Mouse (Mus musculus): ENCODE data around the gene Rnf130. TPM values are rescaled to one million over a fixed set of nuclear protein-coding genes. Genes with fewer than 3 reads are reported as not detected.

The Rnf130 gene
- polyA plus RNA-seq, 1 experiment from 2014 or later: 80.0 TPM

DNA sequence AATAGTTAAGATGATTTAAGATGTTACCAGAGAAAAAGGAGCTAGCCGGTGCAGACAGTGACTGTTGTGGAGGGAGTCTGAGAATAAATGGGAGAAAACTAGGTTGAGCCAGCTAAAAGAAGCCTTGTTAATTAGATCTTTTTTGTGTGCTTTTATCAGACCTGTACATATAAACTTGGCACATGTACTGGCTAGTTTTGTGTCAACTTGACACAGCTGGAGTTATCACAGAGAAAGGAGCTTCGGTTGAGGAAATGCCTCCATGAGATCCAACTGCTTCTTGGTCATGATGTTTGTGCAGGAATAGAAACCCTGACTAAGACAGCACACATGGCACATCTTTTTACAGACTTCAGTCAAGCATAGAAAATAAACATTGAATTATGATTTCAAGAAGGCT lies 32.6 kb downstream of the Rnf130 start:
- WGBS: 83% methylated on average over 2 of the region's 2 CpGs
- H3K36me3 ChIP-seq (ENCODE audit: control insufficient read depth, insufficient read depth, low read length): no peaks in the 10 kb centered on the region
- no peaks in the 10 kb centered on the region for H3K9me3 ChIP-seq (ENCODE audit: control insufficient read depth, low read length)
- H3K27me3 ChIP-seq (ENCODE audit: control insufficient read depth, insufficient read depth, low read length): no peaks in the 10 kb centered on the region
- no peaks in the 10 kb centered on the region for H3K4me1 ChIP-seq (ENCODE audit: control insufficient read depth, insufficient read depth, low read length)
- H3K9ac ChIP-seq (ENCODE audit: low read length): no peak overlapping the region
- ATAC-seq (ENCODE audit: insufficient read depth, low FRiP score, low TSS enrichment) (no peak), DNase-seq (ENCODE audit: low spot score) (no peak)
- H3K27ac ChIP-seq (ENCODE audit: low read depth, low read length): no peak overlapping the region
- H3K4me3 ChIP-seq (ENCODE audit: low read depth, low read length): no peak overlapping the region
- no peak overlapping the region for H3K4me2 ChIP-seq (ENCODE audit: low read depth)

DNA sequence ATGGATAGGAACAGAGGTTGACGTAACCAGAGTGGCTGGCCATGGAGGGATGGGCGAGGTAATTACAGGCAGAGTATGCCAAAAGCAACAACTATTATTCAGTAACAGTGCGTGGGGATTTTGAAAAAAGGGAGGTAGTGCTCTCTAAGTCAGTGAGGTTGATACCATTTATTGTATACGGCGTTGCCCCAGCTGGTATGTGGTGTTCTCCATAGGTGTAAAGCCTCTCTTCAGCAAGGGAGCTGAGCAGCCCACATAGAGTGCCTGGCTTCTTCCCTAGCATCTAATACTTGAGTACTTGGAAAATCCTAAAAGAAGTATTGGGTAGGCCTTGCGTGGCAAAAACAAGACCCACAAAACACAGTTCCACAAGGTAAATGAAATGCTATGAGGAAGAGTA lies 33.1 kb downstream of the Rnf130 start:
- WGBS: 95% methylated on average over 6 of the region's 6 CpGs
- Histone ChIP-seq H3K9me3 (ENCODE audit: control insufficient read depth, low read length) (no peaks in the 10 kb centered on the region), H3K9ac (ENCODE audit: low read length) (no peak overlapping the region), H3K4me1 (ENCODE audit: control insufficient read depth, insufficient read depth, low read length) (no peaks in the 10 kb centered on the region), H3K4me2 (ENCODE audit: low read depth) (no peak overlapping the region), H3K36me3 (ENCODE audit: control insufficient read depth, insufficient read depth, low read length) (no peaks in the 10 kb centered on the region), H3K27ac (ENCODE audit: low read depth, low read length) (no peak overlapping the region), H3K4me3 (ENCODE audit: low read depth, low read length) (no peak overlapping the region), H3K27me3 (ENCODE audit: control insufficient read depth, insufficient read depth, low read length) (no peaks in the 10 kb centered on the region)
- DNase-seq (ENCODE audit: low spot score) (no peak), ATAC-seq (ENCODE audit: insufficient read depth, low FRiP score, low TSS enrichment) (no peak)

GRCm38 (mm10) chr11:50059045-50059444 lies 33.9 kb downstream of the Rnf130 start:
- 98% methylated on average over 6 of the region's 6 CpGs for WGBS
- Histone ChIP-seq H3K9ac (ENCODE audit: low read length) (no peak overlapping the region), H3K27ac (ENCODE audit: low read depth, low read length) (no peak overlapping the region), H3K27me3 (ENCODE audit: control insufficient read depth, insufficient read depth, low read length) (no peaks in the 10 kb centered on the region), H3K36me3 (ENCODE audit: control insufficient read depth, insufficient read depth, low read length) (no peaks in the 10 kb centered on the region), H3K4me2 (ENCODE audit: low read depth) (no peak overlapping the region), H3K4me3 (ENCODE audit: low read depth, low read length) (no peak overlapping the region), H3K4me1 (ENCODE audit: control insufficient read depth, insufficient read depth, low read length) (no peaks in the 10 kb centered on the region), H3K9me3 (ENCODE audit: control insufficient read depth, low read length) (no peaks in the 10 kb centered on the region)
- DNase-seq (ENCODE audit: low spot score): no peak
- ATAC-seq (ENCODE audit: insufficient read depth, low FRiP score, low TSS enrichment): no peak

DNA sequence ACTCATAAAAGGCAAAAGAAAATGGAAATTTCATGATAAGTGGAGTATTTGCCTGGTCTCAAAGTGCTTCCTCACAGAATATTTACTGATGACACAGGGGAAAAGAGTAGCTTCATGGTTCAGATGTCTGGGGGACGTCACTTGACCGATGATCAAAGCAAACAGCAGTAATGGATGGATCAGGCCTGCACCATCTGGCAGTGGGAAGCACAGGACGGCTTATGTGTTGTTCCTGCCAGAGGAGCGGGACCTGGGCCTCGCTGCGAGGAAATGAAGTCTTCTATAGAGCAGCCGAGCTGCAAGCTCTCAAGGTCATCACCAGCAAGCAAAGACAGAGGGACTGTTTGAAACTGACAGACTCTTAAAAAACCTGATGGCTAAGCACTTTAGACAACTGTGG lies 37.0 kb downstream of the Rnf130 start:
- WGBS: 41% methylated on average over 7 of the region's 7 CpGs
- H3K27me3 ChIP-seq (ENCODE audit: control insufficient read depth, insufficient read depth, low read length): no peaks in the 10 kb centered on the region
- no peaks in the 10 kb centered on the region for H3K9me3 ChIP-seq (ENCODE audit: control insufficient read depth, low read length)
- no peak overlapping the region for H3K27ac ChIP-seq (ENCODE audit: low read depth, low read length)
- no peak overlapping the region for H3K9ac ChIP-seq (ENCODE audit: low read length)
- H3K4me3 ChIP-seq (ENCODE audit: low read depth, low read length): no peak overlapping the region
- H3K36me3 ChIP-seq (ENCODE audit: control insufficient read depth, insufficient read depth, low read length): no peaks in the 10 kb centered on the region
- H3K4me2 ChIP-seq (ENCODE audit: low read depth): no peak overlapping the region
- no peaks in the 10 kb centered on the region for H3K4me1 ChIP-seq (ENCODE audit: control insufficient read depth, insufficient read depth, low read length)
- DNase-seq (ENCODE audit: low spot score) (peak; percentile 52), ATAC-seq (ENCODE audit: insufficient read depth, low FRiP score, low TSS enrichment) (no peak)

DNA sequence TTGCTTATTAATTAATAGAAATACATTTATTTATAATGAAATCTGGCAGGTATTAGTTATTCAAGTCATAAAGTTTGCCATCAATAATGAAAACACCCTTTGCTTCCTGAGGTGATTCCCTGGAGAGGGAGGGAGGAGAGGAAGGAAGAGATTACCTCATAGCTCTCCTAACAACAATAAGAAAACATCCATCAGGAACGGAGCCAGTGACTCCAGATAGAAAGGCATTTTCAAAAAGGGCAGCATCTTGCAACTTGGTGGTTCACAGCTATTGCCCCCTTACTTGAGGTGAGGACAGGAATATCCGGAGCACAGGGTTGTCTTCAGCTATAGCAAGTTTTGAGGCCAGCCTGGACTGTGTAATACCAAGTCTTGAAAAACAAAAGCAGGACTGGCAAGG lies 40.9 kb downstream of the Rnf130 start:
- H3K9ac ChIP-seq (ENCODE audit: low read length): no peak overlapping the region
- 81% methylated on average over 2 of the region's 2 CpGs for whole genome bisulfite sequencing
- ATAC-seq (ENCODE audit: insufficient read depth, low FRiP score, low TSS enrichment) (no peak), DNase-seq (ENCODE audit: low spot score) (no peak)
- no peaks in the 10 kb centered on the region for H3K36me3 ChIP-seq (ENCODE audit: control insufficient read depth, insufficient read depth, low read length)
- no peaks in the 10 kb centered on the region for H3K4me1 ChIP-seq (ENCODE audit: control insufficient read depth, insufficient read depth, low read length)
- no peak overlapping the region for H3K4me3 ChIP-seq (ENCODE audit: low read depth, low read length)
- no peak overlapping the region for H3K27ac ChIP-seq (ENCODE audit: low read depth, low read length)
- no peaks in the 10 kb centered on the region for H3K27me3 ChIP-seq (ENCODE audit: control insufficient read depth, insufficient read depth, low read length)
- no peaks in the 10 kb centered on the region for H3K9me3 ChIP-seq (ENCODE audit: control insufficient read depth, low read length)
- no peak overlapping the region for H3K4me2 ChIP-seq (ENCODE audit: low read depth)

- DNase-seq (ENCODE audit: low spot score): no peak
- WGBS: 93% methylated on average over 10 of the region's 10 CpGs
- no peaks in the 10 kb centered on the region for H3K36me3 ChIP-seq (ENCODE audit: control insufficient read depth, insufficient read depth, low read length)
- ATAC-seq (ENCODE audit: insufficient read depth, low FRiP score, low TSS enrichment): no peak
- H3K9ac ChIP-seq (ENCODE audit: low read length): no peak overlapping the region
- H3K9me3 ChIP-seq (ENCODE audit: control insufficient read depth, low read length): no peaks in the 10 kb centered on the region
- no peaks in the 10 kb centered on the region for H3K4me1 ChIP-seq (ENCODE audit: control insufficient read depth, insufficient read depth, low read length)
- H3K4me2 ChIP-seq (ENCODE audit: low read depth): no peak overlapping the region
- H3K27me3 ChIP-seq (ENCODE audit: control insufficient read depth, insufficient read depth, low read length): no peaks in the 10 kb centered on the region
- H3K4me3 ChIP-seq (ENCODE audit: low read depth, low read length): no peak overlapping the region
- no peak overlapping the region for H3K27ac ChIP-seq (ENCODE audit: low read depth, low read length)
Observed at GRCm38 (mm10) chr11:50073830-50074229, 48.7 kb downstream of the Rnf130 start.

DNA sequence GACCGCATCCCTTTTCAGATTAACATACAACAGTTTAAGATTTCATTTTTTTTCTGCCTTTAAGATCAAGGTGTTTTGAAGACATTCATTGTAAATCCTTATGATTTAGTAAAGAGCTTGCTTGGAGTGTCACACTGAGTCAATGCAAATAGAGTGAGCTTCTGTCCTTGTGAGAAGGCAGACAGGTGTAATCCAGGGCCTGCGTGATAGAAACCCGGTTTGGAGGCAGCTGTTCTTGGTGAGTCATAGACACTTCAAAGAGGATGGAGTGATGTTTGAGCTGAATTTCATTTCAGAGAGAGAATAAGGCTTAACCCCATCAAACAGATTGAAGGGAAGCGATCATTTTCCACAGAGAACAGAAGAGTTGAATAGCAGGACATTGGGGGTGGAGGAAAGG lies 51.6 kb downstream of the Rnf130 start:
- no peak overlapping the region for H3K27ac ChIP-seq (ENCODE audit: low read depth, low read length)
- no peak overlapping the region for H3K4me3 ChIP-seq (ENCODE audit: low read depth, low read length)
- ATAC-seq (ENCODE audit: insufficient read depth, low FRiP score, low TSS enrichment): no peak
- H3K9ac ChIP-seq (ENCODE audit: low read length): no peak overlapping the region
- no peaks in the 10 kb centered on the region for H3K9me3 ChIP-seq (ENCODE audit: control insufficient read depth, low read length)
- H3K36me3 ChIP-seq (ENCODE audit: control insufficient read depth, insufficient read depth, low read length): no peaks in the 10 kb centered on the region
- H3K4me2 ChIP-seq (ENCODE audit: low read depth): no peak overlapping the region
- H3K27me3 ChIP-seq (ENCODE audit: control insufficient read depth, insufficient read depth, low read length): no peaks in the 10 kb centered on the region
- H3K4me1 ChIP-seq (ENCODE audit: control insufficient read depth, insufficient read depth, low read length): no peaks in the 10 kb centered on the region
- no peak for DNase-seq (ENCODE audit: low spot score)
- WGBS: 90% methylated on average over 4 of the region's 4 CpGs

DNA sequence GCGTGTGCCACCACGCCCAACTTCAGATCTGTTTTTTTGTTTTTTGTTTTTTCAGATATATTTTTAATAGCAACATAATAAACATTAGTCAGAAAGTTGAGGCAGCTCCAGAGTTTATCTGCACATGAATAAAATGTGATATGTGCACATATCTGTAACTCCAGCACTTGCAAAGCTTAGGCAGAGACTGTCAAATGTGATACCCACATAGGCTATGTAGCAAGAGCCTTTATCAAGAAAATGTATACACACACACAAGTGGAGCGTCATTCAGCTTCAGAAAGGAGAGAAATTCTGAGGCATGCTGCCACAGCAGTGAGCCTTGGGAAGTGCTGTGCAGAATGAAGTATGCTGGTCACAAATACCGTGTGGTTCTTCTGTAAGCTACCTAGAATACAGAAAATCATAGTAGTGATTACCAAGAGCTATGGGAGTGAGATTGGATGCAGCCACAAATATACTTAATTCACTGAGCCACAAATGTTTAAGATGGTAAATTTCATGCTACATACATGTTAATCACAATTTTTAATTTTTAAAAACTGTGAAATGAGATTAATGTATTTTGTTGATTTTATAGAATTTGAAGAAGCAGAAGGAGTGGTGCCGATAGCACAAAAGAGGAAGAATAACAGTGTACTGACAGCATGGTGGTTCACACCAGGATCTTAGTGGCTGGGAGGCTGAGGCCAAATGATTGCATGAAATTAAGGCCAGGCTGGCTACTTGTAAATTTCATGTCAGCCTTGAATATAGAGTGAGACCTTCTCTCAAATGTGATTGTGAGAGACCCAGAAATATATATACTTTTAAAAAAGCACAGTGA lies 56.4 kb downstream of the Rnf130 start:
- H3K4me3 ChIP-seq (ENCODE audit: low read depth, low read length): no peak overlapping the region
- H3K9me3 ChIP-seq (ENCODE audit: control insufficient read depth, low read length): no peaks in the 10 kb centered on the region
- WGBS: 91% methylated on average over 5 of the region's 5 CpGs
- ATAC-seq (ENCODE audit: insufficient read depth, low FRiP score, low TSS enrichment) (no peak), DNase-seq (ENCODE audit: low spot score) (no peak)
- H3K27ac ChIP-seq (ENCODE audit: low read depth, low read length): no peak overlapping the region
- H3K4me2 ChIP-seq (ENCODE audit: low read depth): no peak overlapping the region
- H3K4me1 ChIP-seq (ENCODE audit: control insufficient read depth, insufficient read depth, low read length): no peaks in the 10 kb centered on the region
- no peaks in the 10 kb centered on the region for H3K27me3 ChIP-seq (ENCODE audit: control insufficient read depth, insufficient read depth, low read length)
- H3K9ac ChIP-seq (ENCODE audit: low read length): no peak overlapping the region
- H3K36me3 ChIP-seq (ENCODE audit: control insufficient read depth, insufficient read depth, low read length): peaks cover 3% of the 10 kb centered on the region; the same call in 1 of the 2 replicates

GRCm38 (mm10) chr11:50086211-50086610 lies 61.1 kb downstream of the Rnf130 start:
- Histone ChIP-seq H3K4me2 (ENCODE audit: low read depth) (no peak overlapping the region), H3K9me3 (ENCODE audit: control insufficient read depth, low read length) (no peaks in the 10 kb centered on the region), H3K4me3 (ENCODE audit: low read depth, low read length) (no peak overlapping the region), H3K36me3 (ENCODE audit: control insufficient read depth, insufficient read depth, low read length) (peaks cover 5% of the 10 kb centered on the region; the same call in 1 of the 2 replicates), H3K9ac (ENCODE audit: low read length) (no peak overlapping the region), H3K4me1 (ENCODE audit: control insufficient read depth, insufficient read depth, low read length) (peaks cover 7% of the 10 kb centered on the region; the same call in 1 of the 2 replicates), H3K27me3 (ENCODE audit: control insufficient read depth, insufficient read depth, low read length) (no peaks in the 10 kb centered on the region), H3K27ac (ENCODE audit: low read depth, low read length) (no peak overlapping the region)
- ATAC-seq (ENCODE audit: insufficient read depth, low FRiP score, low TSS enrichment): no peak
- 94% methylated on average over 3 of the region's 3 CpGs for WGBS
- DNase-seq (ENCODE audit: low spot score): no peak

Measured in neural tube, embryonic 11.5 days (tissue).